Mouse (Mus musculus) limb, embryonic 10.5 days (tissue): ENCODE data around the gene Gimap5. TPM values are rescaled to one million over a fixed set of nuclear protein-coding genes. Genes with fewer than 3 reads are reported as not detected.

Experiments
- DNase-seq: peaks from one replicate; pipeline ENCODE4 v3.0.0-alpha.2; 2017; ENCODE audit warnings: low spot score
- H3K27ac ChIP-seq: fragments of 300-500 bp; sonication (generic); 2 replicates; pipeline ENCODE4 v1.5.1; 2016; ENCODE audit warnings: mild to moderate bottlenecking
- H3K27me3 ChIP-seq: fragments of 300-500 bp; sonication (generic); 2 replicates; pipeline ENCODE4 v1.6.1; 2016; ENCODE audit warnings: low read depth, mild to moderate bottlenecking; ENCODE audit not compliant: poor library complexity, severe bottlenecking
- H3K36me3 ChIP-seq: fragments of 300-500 bp; sonication (generic); 2 replicates; pipeline ENCODE4 v1.6.1; 2016; ENCODE audit warnings: mild to moderate bottlenecking, moderate library complexity
- H3K4me1 ChIP-seq: fragments of 300-500 bp; sonication (generic); 2 replicates; pipeline ENCODE4 v1.6.1; 2016
- H3K4me3 ChIP-seq: fragments of 300-500 bp; sonication (generic); 2 replicates; pipeline ENCODE4 v1.5.1; 2016; ENCODE audit warnings: mild to moderate bottlenecking, moderate library complexity
- H3K9me3 ChIP-seq: fragments of 300-500 bp; sonication (generic); replicated peaks from 2 replicates; pipeline ENCODE4 v1.6.1; 2016; ENCODE audit warnings: mild to moderate bottlenecking
- WGBS: fragments of 180-500 bp; shearing (Covaris S2); methylation state at CpG from one replicate; pipeline ENCODE4 v1.1.7; 2016; 5-methylcytosine and 5-hydroxymethylcytosine counted together
- polyA plus RNA-seq: library from polyadenylated mRNA; unstranded; fragments of >200 nt; fragmentation: Nextera tagmentation; extraction: Ambion mirVana; gene quantifications from 2 replicates; pipeline ENCODE4 v1.2.1, GENCODE M21; 2016

Gimap5 gene
- polyA plus RNA-seq, 1 experiment from 2014 or later = 1.3 TPM

- Histone ChIP-seq H3K9me3 (no peaks in the 10 kb centered on the region), H3K4me1 (no peaks in the 10 kb centered on the region), H3K27ac (no peak overlapping the region), H3K4me3 (no peak overlapping the region), H3K27me3 (no peaks in the 10 kb centered on the region), H3K36me3 (no peaks in the 10 kb centered on the region)
- WGBS = 97% methylated on average over 4 of the region's 4 CpGs
- no peak for DNase-seq
Observed at GRCm38 (mm10) chr6:48720326-48720725, 25.7 kb upstream of the Gimap5 start.

- H3K4me3 ChIP-seq = no peak overlapping the region
- H3K27ac ChIP-seq = no peak overlapping the region
- H3K36me3 ChIP-seq = no peaks in the 10 kb centered on the region
- H3K27me3 ChIP-seq = no peaks in the 10 kb centered on the region
- DNase-seq = no peak
- WGBS = 88% methylated on average over 8 of the region's 8 CpGs
- 0 out of 2 replicates have a peak, but pooled peaks cover 6% of the 10 kb centered on the region for H3K4me1 ChIP-seq
- no peaks in the 10 kb centered on the region for H3K9me3 ChIP-seq
Observed at GRCm38 (mm10) chr6:48723468-48723867, 22.5 kb upstream of the Gimap5 start.

- H3K4me1 ChIP-seq = 0 out of 2 replicates have a peak, but pooled peaks cover 6% of the 10 kb centered on the region
- H3K27me3 ChIP-seq = no peaks in the 10 kb centered on the region
- H3K9me3 ChIP-seq = no peaks in the 10 kb centered on the region
- no peak overlapping the region for H3K4me3 ChIP-seq
- no peaks in the 10 kb centered on the region for H3K36me3 ChIP-seq
- DNase-seq = no peak
- WGBS = 50% methylated on average over 1 of the region's 1 CpGs
- H3K27ac ChIP-seq = no peak overlapping the region
Observed at GRCm38 (mm10) chr6:48725476-48725875, 20.5 kb upstream of the Gimap5 start.

DNA sequence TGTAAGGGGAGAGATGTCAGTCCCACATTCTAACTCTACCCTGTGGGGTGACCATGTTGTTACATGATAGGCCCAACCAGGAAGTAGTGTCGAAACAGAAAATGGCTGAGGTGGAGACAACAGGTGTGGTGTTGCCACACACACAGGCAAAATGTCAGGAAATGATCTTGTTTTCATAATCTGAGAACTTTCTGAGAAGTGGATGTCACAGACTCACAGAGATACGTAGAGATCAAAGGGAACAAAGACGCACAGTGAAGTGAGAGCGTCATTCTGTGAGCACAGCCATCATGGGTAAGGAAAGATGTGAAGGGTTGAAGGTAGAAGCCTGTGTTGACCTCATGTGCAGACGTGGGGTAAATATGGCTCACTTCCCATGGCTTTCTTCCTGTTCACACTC, 18.2 kb upstream of the Gimap5 start:
- H3K27ac ChIP-seq = no peak overlapping the region
- no peaks in the 10 kb centered on the region for H3K9me3 ChIP-seq
- H3K36me3 ChIP-seq = no peaks in the 10 kb centered on the region
- 0 out of 2 replicates have a peak, but pooled peaks cover 6% of the 10 kb centered on the region for H3K4me1 ChIP-seq
- H3K27me3 ChIP-seq = no peaks in the 10 kb centered on the region
- no peak overlapping the region for H3K4me3 ChIP-seq
- DNase-seq = no peak
- WGBS = 90% methylated on average over 5 of the region's 5 CpGs

GRCm38 (mm10) chr6:48732864-48733304, 13.1 kb upstream of the Gimap5 start:
- no peaks in the 10 kb centered on the region for H3K9me3 ChIP-seq
- no peak overlapping the region for H3K4me3 ChIP-seq
- H3K4me1 ChIP-seq = no peaks in the 10 kb centered on the region
- 59% methylated on average over 8 of the region's 8 CpGs for WGBS
- H3K27ac ChIP-seq = no peak overlapping the region
- DNase-seq = no peak
- no peaks in the 10 kb centered on the region for H3K36me3 ChIP-seq
- no peaks in the 10 kb centered on the region for H3K27me3 ChIP-seq

GRCm38 (mm10) chr6:48733660-48734059, 12.3 kb upstream of the Gimap5 start:
- no peak for DNase-seq
- Histone ChIP-seq H3K27ac (no peak overlapping the region), H3K9me3 (no peaks in the 10 kb centered on the region), H3K36me3 (no peaks in the 10 kb centered on the region), H3K4me1 (no peaks in the 10 kb centered on the region), H3K4me3 (no peak overlapping the region), H3K27me3 (no peaks in the 10 kb centered on the region)
- 85% methylated on average over 1 of the region's 1 CpGs for WGBS

DNA sequence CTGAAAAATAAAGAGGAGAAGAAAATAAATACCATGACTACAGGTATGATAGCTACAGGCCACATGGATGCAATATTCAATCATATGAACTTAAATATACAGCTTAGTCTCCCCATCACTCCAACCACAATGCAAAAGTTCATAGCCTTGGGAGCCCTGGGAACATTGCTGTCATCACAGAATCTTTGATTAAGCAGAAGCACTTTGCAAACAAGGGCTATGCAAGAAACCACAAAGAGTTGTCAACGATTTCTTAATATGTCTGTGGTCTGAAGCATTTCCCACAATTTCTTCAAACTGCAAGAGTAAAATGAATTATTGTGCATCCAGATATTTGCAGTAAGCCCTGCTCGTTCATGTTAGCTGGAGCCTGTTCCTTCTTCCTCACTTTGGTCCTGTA, 8.9 kb upstream of the Gimap5 start:
- Histone ChIP-seq H3K36me3 (no peaks in the 10 kb centered on the region), H3K27ac (no peak overlapping the region), H3K4me1 (peaks cover 5% of the 10 kb centered on the region), H3K27me3 (peaks cover 20% of the 10 kb centered on the region), H3K4me3 (no peak overlapping the region), H3K9me3 (no peaks in the 10 kb centered on the region)
- no peak for DNase-seq
- WGBS = 85% methylated on average over 2 of the region's 2 CpGs

DNA sequence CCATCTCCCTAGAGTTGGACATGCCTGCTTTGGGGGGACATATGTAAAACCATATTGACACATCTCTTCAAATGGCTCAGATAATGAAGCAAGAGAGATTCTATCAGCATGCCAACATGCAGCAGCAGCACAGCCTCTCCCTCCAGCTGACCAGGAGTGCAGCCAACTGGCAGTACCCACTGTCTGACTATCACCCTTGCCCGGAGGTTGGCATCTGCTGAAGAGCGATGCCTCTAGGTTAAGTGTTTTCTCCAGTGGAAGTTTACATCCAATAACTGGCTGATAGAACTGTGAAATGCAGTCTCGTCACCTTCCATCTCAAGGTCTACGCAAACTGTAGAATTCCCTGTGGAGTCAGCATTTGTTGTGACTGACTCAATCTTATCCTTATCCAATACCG, 8.3 kb upstream of the Gimap5 start:
- Histone ChIP-seq H3K4me3 (no peak overlapping the region), H3K9me3 (no peaks in the 10 kb centered on the region), H3K27ac (no peak overlapping the region), H3K4me1 (peaks cover 11% of the 10 kb centered on the region), H3K27me3 (peaks cover 26% of the 10 kb centered on the region), H3K36me3 (no peaks in the 10 kb centered on the region)
- no peak for DNase-seq
- 95% methylated on average over 5 of the region's 5 CpGs for WGBS

- Histone ChIP-seq H3K27me3 (peaks cover 41% of the 10 kb centered on the region), H3K36me3 (no peaks in the 10 kb centered on the region), H3K27ac (no peak within 1 kb of the TSS), H3K9me3 (no peaks in the 10 kb centered on the region), H3K4me3 (no peak within 1 kb of the TSS), H3K4me1 (peaks cover 16% of the 10 kb centered on the region)
- WGBS = 78% methylated on average over 15 of the region's 15 CpGs
- no peak for DNase-seq
Observed at GRCm38 (mm10) chr6:48738961-48739779, 6.8 kb upstream of the Gimap5 start, which contains the start of gene Gimap1. Gene Gimap1, plus strand, starts transcription at chr6:48739054.

- Histone ChIP-seq H3K27me3 (peaks cover 45% of the 10 kb centered on the region), H3K9me3 (no peaks in the 10 kb centered on the region), H3K27ac (no peak overlapping the region), H3K36me3 (no peaks in the 10 kb centered on the region), H3K4me3 (no peak overlapping the region), H3K4me1 (peaks cover 16% of the 10 kb centered on the region)
- WGBS = 91% methylated on average over 3 of the region's 3 CpGs
- no peak for DNase-seq
Observed at GRCm38 (mm10) chr6:48739780-48740055, 6.3 kb upstream of the Gimap5 start.

DNA sequence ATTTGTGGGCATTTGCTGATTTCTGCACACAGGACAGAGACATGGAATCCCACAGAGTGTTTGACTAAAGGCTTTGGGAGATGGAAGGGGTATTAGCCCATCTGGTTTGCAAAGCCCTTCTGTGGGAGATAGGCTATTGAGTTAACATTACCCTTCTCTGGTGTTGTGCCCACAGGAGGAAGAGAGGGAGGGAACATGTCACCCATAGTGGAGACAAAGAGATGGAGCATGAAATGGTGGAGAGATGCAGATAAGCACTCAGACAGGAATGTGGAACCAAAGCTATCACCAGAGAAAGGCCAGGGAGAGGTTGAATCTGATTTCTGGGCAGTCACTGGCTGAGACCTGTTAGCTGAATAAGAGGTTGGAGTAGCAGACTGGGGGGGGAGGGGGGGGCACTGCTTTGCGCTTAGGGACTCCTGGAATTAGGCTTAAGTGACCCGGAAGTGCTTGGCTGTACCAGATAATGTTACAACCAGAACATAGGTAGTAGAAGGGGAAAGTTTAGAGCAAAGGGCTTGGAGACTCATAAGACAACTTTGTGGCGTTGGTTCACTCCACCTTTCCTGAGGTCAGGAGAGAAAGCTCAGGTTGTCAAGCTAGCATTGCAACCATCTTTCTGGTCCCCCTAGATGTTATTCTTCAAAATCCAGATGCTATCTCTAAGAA, 5.4 kb upstream of the Gimap5 start:
- no peak for DNase-seq
- H3K4me1 ChIP-seq = peaks cover 16% of the 10 kb centered on the region
- H3K27ac ChIP-seq = no peak overlapping the region
- H3K27me3 ChIP-seq = peaks cover 46% of the 10 kb centered on the region
- H3K4me3 ChIP-seq = no peak overlapping the region
- no peaks in the 10 kb centered on the region for H3K36me3 ChIP-seq
- 78% methylated on average over 3 of the region's 3 CpGs for WGBS
- H3K9me3 ChIP-seq = no peaks in the 10 kb centered on the region

- no peak overlapping the region for H3K27ac ChIP-seq
- peaks cover 22% of the 10 kb centered on the region for H3K4me1 ChIP-seq
- 42% methylated on average over 3 of the region's 3 CpGs for WGBS
- H3K36me3 ChIP-seq = no peaks in the 10 kb centered on the region
- no peaks in the 10 kb centered on the region for H3K9me3 ChIP-seq
- H3K4me3 ChIP-seq = no peak overlapping the region
- peaks cover 52% of the 10 kb centered on the region for H3K27me3 ChIP-seq
- DNase-seq = no peak
Observed at GRCm38 (mm10) chr6:48741273-48741672, 4.7 kb upstream of the Gimap5 start.

GRCm38 (mm10) chr6:48741711-48742206, 4.2 kb upstream of the Gimap5 start:
- no peak for DNase-seq
- H3K27me3 ChIP-seq = peaks cover 53% of the 10 kb centered on the region

More at GRCm38 (mm10) chr6:48741711-48742206, 4.2 kb upstream of the Gimap5 start:
- Histone ChIP-seq H3K4me3 (no peak overlapping the region), H3K27ac (no peak overlapping the region), H3K36me3 (no peaks in the 10 kb centered on the region), H3K4me1 (peaks cover 23% of the 10 kb centered on the region), H3K9me3 (no peaks in the 10 kb centered on the region)
- WGBS = 31% methylated on average over 9 of the region's 9 CpGs
